Mouse (Mus musculus): ENCODE data around the gene Mfsd9. TPM values are rescaled to one million over a fixed set of nuclear protein-coding genes. Genes with fewer than 3 reads are reported as not detected.
"Not testable (repeated sequence)": the region's sequence is repeated elsewhere in the genome, so short reads cannot be mapped to it uniquely, and the experiment has no call there.

The Mfsd9 gene
- polyA plus RNA-seq, 1 experiment from 2014 or later = 3.2 TPM

DNA sequence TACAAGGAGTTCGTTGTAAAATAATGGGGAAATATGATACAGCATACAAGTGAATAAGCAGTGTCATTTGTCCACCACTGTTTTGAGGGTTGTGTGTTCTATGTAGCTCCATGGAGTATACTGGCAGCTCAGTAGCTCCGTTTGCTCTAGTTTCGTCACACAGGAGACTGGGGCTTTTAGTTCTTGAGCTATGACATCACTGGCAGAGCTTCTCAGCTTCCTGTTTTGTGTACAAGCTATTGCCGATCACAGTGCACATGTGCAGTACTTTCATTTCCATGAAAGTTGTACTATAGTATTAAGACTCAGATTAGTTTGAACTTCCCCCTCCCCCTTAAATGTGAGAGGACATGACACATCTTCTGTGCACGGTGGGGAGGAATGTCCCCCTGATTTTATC, 44.4 kb downstream of the Mfsd9 start:
- ATAC-seq (ENCODE audit: insufficient read depth) = no peak
- H3K27ac ChIP-seq (ENCODE audit: low read depth) = no peak overlapping the region
- H3K4me2 ChIP-seq = no peak overlapping the region
- no peaks in the 10 kb centered on the region for H3K9me3 ChIP-seq (ENCODE audit: low read depth, low read length)
- no peaks in the 10 kb centered on the region for H3K36me3 ChIP-seq (ENCODE audit: insufficient read depth)
- DNase-seq = no peak
- 72% methylated on average over 5 of the region's 5 CpGs for WGBS
- H3K4me1 ChIP-seq (ENCODE audit: insufficient read depth) = no peaks in the 10 kb centered on the region
- no peak overlapping the region for H3K4me3 ChIP-seq (ENCODE audit: low read depth, low read length)
- no peak for TF ChIP-seq CTCF (IDR thresholded peaks at IDR 0.05; ENCODE audit: low read depth)
- H3K9ac ChIP-seq = no peak overlapping the region
- H3K27me3 ChIP-seq (ENCODE audit: insufficient read depth, low read length) = no peaks in the 10 kb centered on the region

DNA sequence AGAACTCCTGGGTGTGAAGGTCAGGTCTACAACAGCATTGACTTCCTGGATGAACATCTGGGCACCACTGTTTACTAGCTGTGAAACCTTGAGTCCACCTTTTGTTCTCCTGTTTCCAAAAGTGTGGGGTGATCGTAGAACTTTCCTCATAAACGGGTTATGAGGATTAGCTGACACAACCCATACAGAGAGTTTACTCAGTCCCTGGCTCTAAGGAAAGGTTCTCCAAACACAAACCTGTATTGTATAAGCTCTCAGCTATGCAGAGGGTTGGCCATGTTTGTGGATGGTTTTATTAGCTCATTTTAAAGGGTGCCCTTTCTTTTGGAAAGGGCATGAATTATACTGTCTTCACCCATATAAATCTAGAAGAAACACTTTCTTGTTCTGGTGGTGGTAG, 49.7 kb downstream of the Mfsd9 start:
- Histone ChIP-seq H3K27ac (ENCODE audit: low read depth) (no peak overlapping the region), H3K27me3 (ENCODE audit: insufficient read depth, low read length) (no peaks in the 10 kb centered on the region), H3K4me2 (no peak overlapping the region), H3K36me3 (ENCODE audit: insufficient read depth) (no peaks in the 10 kb centered on the region), H3K9me3 (ENCODE audit: low read depth, low read length) (no peaks in the 10 kb centered on the region), H3K4me1 (ENCODE audit: insufficient read depth) (no peaks in the 10 kb centered on the region), H3K9ac (no peak overlapping the region), H3K4me3 (ENCODE audit: low read depth, low read length) (no peak overlapping the region)
- DNase-seq = no peak
- 51% methylated on average over 2 of the region's 2 CpGs for WGBS
- ATAC-seq (ENCODE audit: insufficient read depth) = no peak
- TF ChIP-seq CTCF (IDR thresholded peaks at IDR 0.05; ENCODE audit: low read depth) = no peak

DNA sequence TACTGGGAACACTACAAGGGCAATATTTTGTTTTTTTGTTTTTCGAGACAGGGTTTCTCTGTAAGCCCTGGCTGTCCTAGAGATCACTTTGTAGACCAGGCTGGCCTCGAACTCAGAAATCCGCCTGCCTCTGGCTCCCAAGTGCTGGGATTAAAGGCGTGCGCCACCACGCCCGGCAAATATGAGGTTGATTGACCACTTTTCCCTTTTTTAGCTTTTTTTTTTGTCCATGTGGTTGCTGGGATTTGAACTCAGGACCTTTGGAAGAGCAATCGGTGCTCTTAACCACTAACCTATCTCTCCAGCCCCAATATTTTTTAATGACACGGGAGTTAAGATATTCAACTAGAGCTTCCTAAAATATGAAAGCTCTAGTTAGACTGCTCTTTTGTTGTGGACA, 52.2 kb downstream of the Mfsd9 start:
- not testable (repeated sequence) for H3K27me3 ChIP-seq (ENCODE audit: insufficient read depth, low read length)

DNA sequence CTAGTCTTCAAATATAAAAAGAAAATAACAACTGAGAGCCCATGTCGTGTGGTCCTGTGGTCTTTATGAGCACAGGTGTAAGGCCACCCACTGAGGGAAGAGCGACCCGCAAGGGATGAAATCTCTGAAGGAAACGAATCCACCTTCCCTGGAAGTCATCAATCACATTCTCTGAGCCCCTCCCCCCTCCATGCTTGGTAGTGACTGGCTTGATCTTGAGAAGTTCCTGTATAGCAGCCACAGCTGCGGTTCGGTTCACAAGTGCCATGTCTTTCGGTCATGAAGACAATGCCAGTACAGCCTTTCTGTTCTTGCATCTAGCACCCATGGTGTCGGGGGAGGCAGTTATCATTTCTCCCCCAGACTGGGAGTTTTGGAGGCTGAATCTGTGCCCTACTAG, 52.8 kb downstream of the Mfsd9 start:
- Histone ChIP-seq H3K36me3 (ENCODE audit: insufficient read depth) (no peaks in the 10 kb centered on the region), H3K4me3 (ENCODE audit: low read depth, low read length) (no peak overlapping the region), H3K9ac (no peak overlapping the region), H3K4me1 (ENCODE audit: insufficient read depth) (no peaks in the 10 kb centered on the region), H3K27me3 (ENCODE audit: insufficient read depth, low read length) (no peaks in the 10 kb centered on the region), H3K9me3 (ENCODE audit: low read depth, low read length) (no peaks in the 10 kb centered on the region), H3K27ac (ENCODE audit: low read depth) (no peak overlapping the region), H3K4me2 (no peak overlapping the region)
- no peak for ATAC-seq (ENCODE audit: insufficient read depth)
- WGBS = 63% methylated on average over 8 of the region's 8 CpGs
- TF ChIP-seq CTCF (IDR thresholded peaks at IDR 0.05; ENCODE audit: low read depth) = no peak
- DNase-seq = no peak

More for the DNA sequence above, 52.2 kb downstream of the Mfsd9 start:
- not testable (repeated sequence) for H3K9ac ChIP-seq; DNase-seq; H3K4me1 ChIP-seq (ENCODE audit: insufficient read depth); H3K4me3 ChIP-seq (ENCODE audit: low read depth, low read length); H3K27ac ChIP-seq (ENCODE audit: low read depth); ATAC-seq (ENCODE audit: insufficient read depth); H3K36me3 ChIP-seq (ENCODE audit: insufficient read depth); H3K9me3 ChIP-seq (ENCODE audit: low read depth, low read length); H3K4me2 ChIP-seq
- 89% methylated on average over 9 of the region's 9 CpGs for WGBS

DNA sequence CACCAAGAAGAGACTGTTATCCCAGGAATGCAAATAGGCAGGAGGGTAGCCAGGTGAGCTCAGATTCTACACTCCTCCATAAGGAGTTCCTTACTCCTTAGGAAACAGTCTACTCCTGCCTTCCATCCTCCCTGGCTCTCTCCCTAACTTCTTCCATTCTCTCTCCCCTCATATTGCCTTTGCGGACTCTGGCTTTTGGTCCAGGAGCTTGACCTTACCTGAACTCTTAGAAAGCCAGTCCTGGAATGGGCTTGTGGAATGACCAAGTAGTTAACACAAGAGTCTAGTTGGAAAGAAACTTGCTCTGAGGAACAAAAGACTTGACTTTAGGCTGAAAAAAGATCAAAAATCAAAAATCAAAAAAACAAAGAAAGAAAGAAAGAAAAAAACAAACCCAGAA, 61.9 kb downstream of the Mfsd9 start:
- H3K27ac ChIP-seq (ENCODE audit: low read depth) = no peak overlapping the region
- H3K36me3 ChIP-seq (ENCODE audit: insufficient read depth) = no peaks in the 10 kb centered on the region
- no peak overlapping the region for H3K4me2 ChIP-seq
- H3K9me3 ChIP-seq (ENCODE audit: low read depth, low read length) = no peaks in the 10 kb centered on the region
- no peaks in the 10 kb centered on the region for H3K27me3 ChIP-seq (ENCODE audit: insufficient read depth, low read length)
- H3K9ac ChIP-seq = no peak overlapping the region
- WGBS = 87% methylated on average over 1 of the region's 1 CpGs
- no peak overlapping the region for H3K4me3 ChIP-seq (ENCODE audit: low read depth, low read length)
- DNase-seq = no peak
- no peak for TF ChIP-seq CTCF (IDR thresholded peaks at IDR 0.05; ENCODE audit: low read depth)
- ATAC-seq (ENCODE audit: insufficient read depth) = no peak
- H3K4me1 ChIP-seq (ENCODE audit: insufficient read depth) = no peaks in the 10 kb centered on the region

DNA sequence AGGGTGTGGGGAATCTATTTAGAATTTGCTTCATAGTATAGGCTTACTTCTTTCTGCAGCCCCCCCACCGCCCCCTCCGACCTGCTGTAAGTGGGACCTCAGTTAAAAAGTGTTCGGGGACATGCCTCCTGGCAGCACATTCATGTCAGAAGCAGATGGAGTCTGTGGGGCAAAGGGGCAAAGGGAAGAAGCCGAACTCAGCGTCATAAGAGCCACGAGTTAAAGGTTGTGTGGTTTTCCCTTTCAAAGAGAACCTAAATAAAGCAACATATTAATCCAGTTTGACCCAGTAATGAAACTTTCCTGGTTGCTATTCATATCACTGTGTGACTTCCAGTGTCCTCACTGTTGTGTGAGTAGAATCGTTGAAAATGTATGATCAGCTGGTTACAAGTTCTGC, 63.1 kb downstream of the Mfsd9 start:
- H3K4me1 ChIP-seq (ENCODE audit: insufficient read depth) = no peaks in the 10 kb centered on the region
- no peak overlapping the region for H3K27ac ChIP-seq (ENCODE audit: low read depth)
- TF ChIP-seq CTCF (IDR thresholded peaks at IDR 0.05; ENCODE audit: low read depth) = no peak
- DNase-seq (no peak), ATAC-seq (ENCODE audit: insufficient read depth) (no peak)
- H3K27me3 ChIP-seq (ENCODE audit: insufficient read depth, low read length) = no peaks in the 10 kb centered on the region
- H3K9ac ChIP-seq = no peak overlapping the region
- no peak overlapping the region for H3K4me2 ChIP-seq
- no peak overlapping the region for H3K4me3 ChIP-seq (ENCODE audit: low read depth, low read length)
- H3K9me3 ChIP-seq (ENCODE audit: low read depth, low read length) = no peaks in the 10 kb centered on the region
- no peaks in the 10 kb centered on the region for H3K36me3 ChIP-seq (ENCODE audit: insufficient read depth)
- WGBS = 80% methylated on average over 7 of the region's 7 CpGs

DNA sequence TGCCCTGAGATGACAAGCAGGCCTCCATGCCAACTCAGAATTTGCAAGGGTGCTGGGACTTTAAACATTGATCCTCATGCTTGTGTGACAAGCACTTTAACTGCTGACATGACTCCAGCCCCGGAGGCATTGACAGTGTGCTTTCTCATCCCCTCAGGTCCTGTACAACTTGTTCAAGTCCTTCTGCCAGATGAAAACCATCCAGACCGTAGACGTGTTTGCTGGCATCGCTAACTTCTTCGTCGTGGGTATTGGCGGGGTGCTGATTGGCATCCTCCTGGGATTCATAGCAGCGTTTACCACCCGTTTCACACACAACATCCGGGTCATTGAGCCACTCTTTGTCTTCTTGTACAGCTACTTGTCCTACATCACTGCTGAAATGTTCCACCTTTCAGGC, 64.4 kb downstream of the Mfsd9 start:
- Histone ChIP-seq H3K36me3 (ENCODE audit: insufficient read depth) (no peaks in the 10 kb centered on the region), H3K27ac (ENCODE audit: low read depth) (no peak overlapping the region), H3K9ac (no peak overlapping the region), H3K9me3 (ENCODE audit: low read depth, low read length) (no peaks in the 10 kb centered on the region), H3K4me2 (no peak overlapping the region), H3K4me3 (ENCODE audit: low read depth, low read length) (no peak overlapping the region), H3K4me1 (ENCODE audit: insufficient read depth) (no peaks in the 10 kb centered on the region), H3K27me3 (ENCODE audit: insufficient read depth, low read length) (no peaks in the 10 kb centered on the region)
- TF ChIP-seq CTCF (IDR thresholded peaks at IDR 0.05; ENCODE audit: low read depth) = no peak
- 84% methylated on average over 10 of the region's 10 CpGs for WGBS
- DNase-seq = no peak
- no peak for ATAC-seq (ENCODE audit: insufficient read depth)

Other genes with a start within 250 kb of the Mfsd9 start
- gene Slc9a4, start 210.6 kb downstream of the Mfsd9 start, polyA plus RNA-seq (2014; fragmentation: Nextera tagmentation; extraction: Ambion mirVana) = not detected in 2 replicates
- gene Slc9a2, start 110.1 kb downstream of the Mfsd9 start, polyA plus RNA-seq (2014; fragmentation: Nextera tagmentation; extraction: Ambion mirVana) = 0.07 TPM in 1 of 2 replicates, not detected in the other
- gene Tmem182, start 14.9 kb upstream of the Mfsd9 start, polyA plus RNA-seq (2014; fragmentation: Nextera tagmentation; extraction: Ambion mirVana) = 0.25 and 0.76 TPM in 2 replicates

Data from lung, embryonic 14.5 days (tissue).